Mouse (Mus musculus) 3T3-L1 (cell line): Measurements from ENCODE around the gene Irgc1.
"Not testable (repeated sequence)": the region's sequence is repeated elsewhere in the genome, so short reads cannot be mapped to it uniquely, and the experiment has no call there.

Experiments used
- DNase-seq: peaks from one replicate; pipeline ENCODE4 v3.0.0-alpha.2; 2015; ENCODE audit warnings: low read depth, low spot score

The Irgc1 gene

DNA sequence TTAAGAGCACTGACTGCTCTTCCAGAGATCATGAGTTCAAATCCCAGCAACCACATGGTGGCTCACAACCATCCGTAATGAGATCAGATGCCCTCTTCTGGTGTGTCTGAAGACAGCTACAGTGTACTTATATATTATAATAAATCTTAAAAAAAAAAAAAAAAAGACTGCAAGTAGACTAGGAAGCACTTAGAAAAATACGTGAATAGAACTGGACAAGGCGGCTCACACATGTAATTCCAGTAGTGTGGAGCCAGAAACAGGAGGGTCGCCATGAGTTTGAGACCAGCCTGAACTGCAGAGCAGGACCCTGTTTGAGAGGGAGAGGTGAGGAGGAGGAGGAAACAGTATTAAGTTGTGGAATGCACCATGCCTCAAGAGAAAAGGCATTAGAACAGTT lies 51.6 kb downstream of the Irgc1 start:
- DNase-seq: not testable (repeated sequence)

DNA sequence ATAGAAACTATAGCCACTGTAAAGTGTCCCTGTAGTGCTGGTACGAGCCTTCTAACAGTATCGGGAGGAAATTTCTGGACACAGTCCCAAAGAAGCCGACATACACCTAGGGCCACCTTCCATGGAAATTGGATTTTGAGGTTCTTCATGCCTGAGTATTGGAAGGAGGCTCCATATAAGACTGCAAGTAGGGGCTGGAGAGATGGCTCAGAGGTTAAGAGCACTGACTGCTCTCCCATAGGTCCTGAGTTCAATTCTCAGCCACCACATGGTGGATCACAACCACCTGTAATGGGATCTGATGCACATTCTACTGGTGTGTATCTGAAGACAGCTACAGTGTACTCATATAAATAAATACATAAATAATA lies 52.0 kb downstream of the Irgc1 start:
- DNase-seq: no peak

DNA sequence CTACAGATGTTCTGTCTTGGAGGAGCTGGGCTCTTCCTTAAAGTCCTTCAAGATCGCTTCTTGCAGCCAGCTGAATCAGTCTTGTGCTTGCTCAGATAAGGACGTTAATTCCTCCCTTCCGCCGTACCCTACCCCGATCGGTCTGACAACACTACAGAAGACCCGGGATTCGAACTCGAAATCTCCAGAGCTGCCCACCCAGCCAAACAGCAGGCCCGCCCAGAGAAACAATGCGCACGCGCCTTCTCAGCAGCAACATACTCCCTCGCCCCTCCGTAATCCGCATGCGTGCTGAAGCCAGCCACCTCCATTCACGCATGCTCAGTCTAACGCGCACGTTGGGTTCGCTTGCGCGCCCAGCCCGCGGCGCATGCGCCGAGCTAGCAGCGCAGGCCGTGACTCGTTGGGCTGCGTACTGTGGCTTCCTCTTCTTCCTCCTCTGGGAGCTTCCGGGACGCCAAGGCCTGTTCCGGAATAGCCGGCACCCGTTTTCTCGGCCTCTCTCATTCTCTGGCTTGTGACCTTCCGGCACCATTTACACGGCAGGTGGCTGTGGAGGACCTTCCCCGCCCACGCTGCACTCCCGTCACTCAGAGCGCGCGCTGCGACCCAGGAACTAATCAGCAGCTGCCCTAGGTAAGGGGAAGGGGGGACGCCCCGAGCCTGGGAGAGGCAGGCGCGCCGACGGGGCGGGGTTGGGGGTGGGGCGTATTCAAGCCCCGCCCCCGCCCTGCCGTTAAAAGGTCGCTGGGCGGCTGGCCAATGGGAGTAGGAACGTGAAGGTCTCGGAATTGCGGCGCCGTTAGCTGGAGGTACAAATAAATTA lies 52.6 kb downstream of the Irgc1 start, which contains the start of gene Smg9:
Gene Smg9, plus strand, starts transcription at position 364 of the 826 bp plus-strand sequence.
- peak; percentile 96 for DNase-seq

DNA sequence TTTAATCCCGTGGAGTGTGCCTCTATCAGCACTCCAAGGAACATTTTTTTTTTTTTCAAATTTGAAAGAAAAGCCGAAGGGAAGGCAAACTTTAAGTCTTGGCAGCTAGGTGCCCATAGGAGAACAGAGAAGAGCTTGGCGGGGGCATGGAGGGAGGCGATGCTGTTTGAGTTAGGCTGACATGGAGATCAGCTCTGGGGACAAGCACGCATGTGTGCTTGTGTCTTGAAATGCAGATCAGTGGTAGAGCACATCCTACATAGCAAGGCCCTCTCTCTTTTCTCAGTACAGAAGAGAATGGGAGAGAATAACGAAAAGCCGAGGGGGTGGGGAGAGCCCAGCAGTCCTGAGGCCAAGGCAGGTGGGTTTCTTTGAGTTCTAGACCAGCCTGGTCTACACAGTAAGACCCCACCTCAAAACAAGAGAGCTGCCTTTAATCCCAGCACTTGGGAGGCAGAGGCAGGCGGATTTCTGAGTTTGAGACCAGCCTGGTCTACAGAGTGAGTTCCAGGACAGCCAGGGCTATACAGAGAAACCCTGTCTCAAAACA lies 53.7 kb downstream of the Irgc1 start:
- DNase-seq: no peak

DNA sequence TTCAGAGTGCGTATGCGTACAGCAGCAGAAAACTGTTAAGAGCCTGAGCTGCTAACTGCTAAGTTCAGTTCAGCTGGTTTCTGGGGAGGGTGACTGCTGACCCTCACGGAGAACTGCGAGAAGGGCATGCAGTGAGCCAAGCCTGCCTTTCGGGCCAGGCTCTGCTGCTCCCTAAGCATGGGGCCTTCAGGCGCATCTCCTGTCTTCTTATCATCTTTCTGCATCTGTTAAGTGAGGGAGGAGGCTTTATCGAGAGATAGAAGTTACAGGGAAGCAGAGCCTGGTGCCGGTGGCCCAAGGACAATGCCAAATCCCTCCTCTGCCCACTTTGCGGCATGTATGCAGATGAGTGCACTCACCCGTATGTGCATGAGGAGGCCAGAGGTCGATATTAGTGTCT lies 55.3 kb downstream of the Irgc1 start:
- DNase-seq: no peak

DNA sequence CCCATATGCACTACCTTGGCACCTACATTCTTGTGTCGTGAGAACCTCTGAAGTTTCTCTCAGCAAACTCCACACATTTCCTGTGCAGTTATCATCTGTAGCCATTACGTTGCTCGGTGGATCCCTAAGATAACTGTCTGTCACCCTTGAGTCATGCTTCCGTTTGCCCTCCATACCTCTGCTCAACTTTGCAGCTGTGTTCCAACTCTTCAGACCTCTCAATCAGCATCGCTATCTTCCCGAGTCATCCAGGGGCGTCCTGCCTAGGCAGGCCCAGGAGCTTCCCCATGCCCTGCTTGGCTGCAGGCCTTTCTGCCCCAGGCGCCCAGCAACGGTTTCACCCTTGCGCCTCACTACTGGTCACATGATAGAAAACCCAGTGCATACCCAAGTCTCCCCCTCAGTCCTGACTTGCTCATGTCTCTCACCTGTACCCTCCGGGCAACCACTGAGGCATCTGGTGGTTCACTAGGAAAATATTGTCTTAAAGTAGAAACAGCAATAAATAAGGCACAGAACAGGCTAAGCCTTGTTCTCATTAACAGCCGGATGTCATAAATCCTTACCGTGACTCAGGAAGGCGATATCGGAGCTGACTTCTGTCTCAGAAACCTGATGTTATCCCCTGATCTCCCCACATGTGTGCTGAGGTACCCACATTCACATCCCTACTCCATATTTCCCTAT lies 57.5 kb downstream of the Irgc1 start:
- DNase-seq: no peak

DNA sequence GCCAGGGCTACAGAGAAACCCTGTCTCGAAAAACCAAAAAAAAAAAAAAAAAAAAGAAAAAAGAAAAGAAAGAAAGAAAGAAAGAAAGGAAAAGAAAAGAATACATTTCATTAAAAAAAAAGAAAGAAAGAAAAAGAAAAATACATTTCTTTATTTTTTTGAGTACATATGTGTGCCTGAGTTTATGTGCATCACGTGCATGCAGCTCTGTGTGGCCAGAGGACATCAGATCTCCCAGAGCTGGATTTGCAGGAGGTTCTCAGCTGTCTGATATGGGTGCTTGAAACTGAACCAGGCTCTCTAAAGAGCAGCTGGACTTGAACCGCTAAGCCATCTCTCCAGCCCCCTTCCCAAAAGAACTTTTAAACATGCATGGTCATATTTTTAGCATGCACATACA lies 58.0 kb downstream of the Irgc1 start:
- no peak for DNase-seq

DNA sequence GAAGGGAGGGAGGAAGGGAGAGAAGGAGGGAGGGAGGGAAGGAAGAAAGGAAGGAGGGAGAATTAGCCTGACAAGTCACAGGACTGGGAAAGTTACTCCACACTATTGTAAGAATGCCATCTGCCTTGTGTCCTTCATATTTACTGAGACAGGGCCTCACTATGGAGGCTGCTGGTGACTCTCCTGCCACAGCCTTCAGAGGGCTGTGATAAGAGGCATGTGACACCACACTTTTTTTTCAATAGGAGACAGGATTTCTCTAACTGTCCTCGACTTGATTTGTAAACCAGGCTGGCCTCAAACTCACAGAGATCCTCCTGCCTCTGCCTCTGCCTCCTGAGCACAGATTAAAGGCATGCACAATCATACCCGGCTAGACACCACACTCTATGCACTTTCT lies 60.4 kb downstream of the Irgc1 start:
- no peak for DNase-seq

DNA sequence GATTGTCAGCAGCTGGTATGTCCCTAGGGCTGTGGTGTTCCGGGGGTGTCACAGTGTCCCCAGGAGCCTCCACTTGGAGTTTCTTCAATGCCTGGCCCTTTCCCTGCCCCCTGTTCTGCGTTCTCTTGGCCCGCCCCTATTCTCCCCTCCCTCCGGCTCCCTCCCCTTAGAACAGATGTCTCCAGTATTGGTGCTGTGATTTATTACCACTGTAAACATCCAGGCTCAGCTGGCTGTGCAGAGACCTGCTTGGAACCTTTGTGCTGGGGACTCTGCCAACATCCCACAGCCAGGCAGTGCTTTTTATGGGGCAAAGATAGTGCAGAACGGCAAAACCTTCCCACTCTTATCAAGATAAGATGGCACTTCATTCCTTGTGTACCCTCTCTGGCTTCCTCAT lies 61.0 kb downstream of the Irgc1 start:
- peak; percentile 61 for DNase-seq

DNA sequence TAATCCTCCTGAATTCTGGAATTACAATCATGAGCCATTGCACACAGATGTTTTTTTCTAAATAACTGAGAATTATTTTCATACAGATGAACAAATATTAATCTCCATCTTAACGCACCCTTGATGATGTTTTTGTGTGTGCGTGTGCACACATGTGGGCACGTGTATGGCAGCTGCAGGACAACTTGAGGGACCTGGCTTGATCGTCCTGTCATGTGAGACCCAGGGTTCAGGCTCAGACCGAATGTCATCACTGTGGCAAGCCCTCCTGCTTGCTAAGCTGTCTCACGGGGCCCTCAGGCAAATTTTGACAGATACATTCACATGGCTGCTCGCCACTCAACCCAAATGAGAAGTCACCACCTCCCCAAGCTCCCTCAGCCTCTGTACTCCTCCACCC lies 61.6 kb downstream of the Irgc1 start:
- DNase-seq: peak; percentile 45

DNA sequence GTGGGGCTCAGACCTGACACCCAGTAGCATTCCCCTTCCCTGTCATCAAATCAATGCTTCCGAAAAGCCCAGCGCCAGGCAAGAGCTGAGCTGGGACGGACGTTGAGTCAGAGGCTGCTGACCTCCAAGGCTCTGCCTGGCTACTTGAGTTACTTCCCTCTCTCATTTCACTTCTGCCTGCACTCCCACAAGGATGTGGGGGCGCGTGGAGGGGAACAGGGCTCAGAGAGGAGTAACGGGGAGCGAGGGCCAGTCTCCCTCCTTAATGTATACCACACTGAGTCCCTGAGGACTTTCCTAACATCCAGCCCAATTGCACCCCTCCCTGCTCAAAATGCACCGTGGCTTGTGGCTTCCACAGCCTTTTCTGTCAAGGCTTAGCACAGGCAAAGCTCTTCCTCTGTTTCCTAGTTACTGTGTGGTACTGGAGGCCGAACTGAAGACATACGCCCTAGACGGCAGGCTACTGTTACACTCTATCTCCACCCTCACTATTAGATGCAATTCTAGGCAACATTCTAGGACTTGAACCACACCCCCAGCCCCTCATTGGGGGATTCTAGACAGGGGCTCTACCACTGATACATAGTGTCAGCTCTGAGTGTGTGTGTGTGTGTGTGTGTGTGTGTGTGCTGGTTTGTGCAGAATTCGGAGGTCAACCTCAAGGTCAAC lies 62.4 kb downstream of the Irgc1 start:
- DNase-seq: no peak

DNA sequence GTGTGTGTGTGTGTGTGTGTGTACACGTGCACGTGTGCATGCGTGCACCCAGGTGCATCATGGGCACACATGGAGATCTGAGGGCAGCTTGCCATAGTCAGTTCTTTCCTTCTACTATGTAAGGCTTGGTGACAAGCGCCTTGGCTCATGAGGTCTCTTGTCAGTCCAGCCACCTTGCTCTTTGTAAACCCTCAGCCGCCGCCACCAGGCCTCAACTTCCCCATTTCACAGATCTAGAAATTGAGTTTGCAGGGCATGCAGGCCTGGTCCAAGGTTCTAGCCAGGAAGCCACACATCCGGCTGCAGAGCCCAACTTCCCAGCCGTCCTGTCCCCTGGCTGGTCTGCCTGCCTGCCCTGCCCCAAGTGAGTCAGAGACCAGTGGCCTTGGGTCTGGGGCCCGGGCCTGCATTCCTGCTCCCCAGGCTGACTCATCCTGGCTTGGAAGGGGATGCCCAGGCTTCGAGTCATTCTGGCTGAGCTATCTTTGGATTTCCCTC lies 65.0 kb downstream of the Irgc1 start:
- DNase-seq: peak; percentile 93

DNA sequence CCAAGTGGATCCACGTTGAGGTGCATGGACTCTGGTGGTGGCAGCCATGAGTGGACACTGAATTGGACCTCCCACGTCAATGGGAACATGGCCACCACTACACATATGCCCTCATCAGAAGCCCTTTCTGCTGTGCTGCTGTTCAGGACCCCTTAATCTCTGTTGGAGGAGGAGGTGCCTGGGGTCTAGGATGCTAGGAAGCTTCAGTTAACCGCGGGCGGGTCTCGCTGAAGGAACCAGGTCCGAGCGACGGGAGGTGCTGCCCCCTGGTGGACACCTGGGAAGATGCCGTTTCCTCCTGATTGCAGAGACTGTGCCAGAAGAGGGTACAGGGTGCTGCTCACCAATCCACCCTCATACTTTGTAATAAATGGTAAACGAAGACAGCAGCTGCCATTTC lies 67.3 kb downstream of the Irgc1 start:
- DNase-seq: peak; percentile 62

DNA sequence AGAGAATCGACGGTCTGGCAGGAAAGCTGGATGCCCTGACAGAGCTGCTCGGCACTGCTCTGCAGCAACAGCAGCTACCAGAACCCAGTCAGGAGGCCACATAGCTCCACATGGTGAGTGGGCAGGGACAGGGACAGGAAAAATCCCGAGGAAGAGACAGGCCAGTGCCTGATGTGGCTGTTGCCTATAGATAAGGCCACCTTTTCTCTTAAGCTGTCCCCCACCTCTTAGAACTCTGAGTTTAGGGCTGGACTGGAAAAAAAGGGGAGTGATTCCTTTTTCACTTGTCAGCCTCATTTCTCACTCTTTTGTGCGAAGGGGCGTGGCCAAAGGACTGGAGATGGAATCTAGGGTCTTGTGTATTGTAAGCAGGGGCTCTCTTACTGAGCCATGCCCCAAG lies 68.0 kb downstream of the Irgc1 start:
- no peak for DNase-seq

DNA sequence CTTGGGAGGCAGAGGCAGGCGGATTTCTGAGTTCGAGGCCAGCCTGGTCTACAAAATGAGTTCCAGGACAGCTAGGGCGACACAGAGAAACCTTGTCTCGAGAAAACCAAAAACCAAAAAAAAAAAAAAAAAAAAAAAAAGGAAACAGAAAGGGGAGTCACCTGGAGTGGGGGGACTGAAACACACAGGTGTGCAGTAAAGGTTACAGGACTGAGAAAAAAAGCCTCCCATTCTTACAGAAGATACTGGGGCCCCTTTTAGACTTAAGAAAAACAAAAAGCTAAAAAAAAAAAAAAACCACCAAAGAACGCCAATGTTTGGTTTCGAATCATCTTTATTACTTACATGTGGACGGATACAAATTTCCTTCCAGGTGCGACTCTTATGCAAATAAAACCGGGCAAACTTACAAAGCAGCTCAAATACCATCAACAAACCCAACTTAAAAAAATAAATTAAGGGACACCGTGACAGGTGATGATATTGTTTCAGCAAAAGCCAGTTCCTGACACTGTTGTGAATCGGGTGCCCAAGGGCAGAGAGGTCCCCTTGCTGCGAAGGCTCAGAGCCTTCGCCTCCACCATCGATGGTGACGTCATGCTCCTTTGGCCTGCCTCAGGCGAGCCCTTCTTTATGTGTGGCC lies 69.2 kb downstream of the Irgc1 start:
- no peak for DNase-seq
